ENCODE assay signal across 8 mouse cellular contexts in genomic region chr13:36203014-36203413, GRCm38 (mm10).
DNase-seq lines count a peak whose midpoint lies in the region; ATAC-seq and TF ChIP-seq lines count a peak whose summit lies in the region.

No protein-coding gene starts in this region.

- TF ChIP-seq POLR2A in kidney, adult 2 months (IDR thresholded peaks at IDR 0.05; ENCODE audit: low read depth, low read length): no peak

- no peak overlapping the region for H3K27ac ChIP-seq in kidney, embryonic 15.5 days
- peak overlapping the region; percentile 55 for H3K27ac ChIP-seq in liver, embryonic 14.5 days
- no peak overlapping the region for H3K27ac ChIP-seq in kidney, adult 2 months (ENCODE audit: insufficient read depth, low read depth, low read length)

- DNase-seq in kidney, adult 8-10 months: no peak
- peak; percentile 75 for DNase-seq in ES-CJ7 (ENCODE audit: low read depth, low spot score)
- DNase-seq in adrenal gland, postnatal 25 days: peak; percentile 45
- peak; percentile 94 to 97 (median 94) for DNase-seq in liver, embryonic 14.5 days (ENCODE audit: low read depth in 3 of 3, low spot score in 3 of 3)
- no peak for DNase-seq in T-cell, adult 2 months (ENCODE audit: low spot score)
- DNase-seq in urinary bladder, adult 2 months (ENCODE audit: low spot score): no peak
- no peak for DNase-seq in kidney, adult 2 months

- H3K9ac ChIP-seq in kidney, embryonic 15.5 days: no peak overlapping the region
- H3K9ac ChIP-seq in liver, embryonic 14.5 days (replicated peaks): no peak overlapping the region

- no peaks in the 10 kb centered on the region for H3K4me1 ChIP-seq in kidney, embryonic 15.5 days
- H3K4me1 ChIP-seq in liver, embryonic 14.5 days (replicated peaks; ENCODE audit: control insufficient read depth in 2 of 2, insufficient read depth in 2 of 2, low read length in 1 of 2): peaks cover 36 to 53% of the 10 kb centered on the region in 2 experiments
- no peaks in the 10 kb centered on the region for H3K4me1 ChIP-seq in kidney, adult 2 months (ENCODE audit: control insufficient read depth, insufficient read depth, low read length)

- 84% methylated on average over 6 of the region's 6 CpGs for WGBS in kidney, embryonic 15.5 days
- WGBS in liver, embryonic 14.5 days (ENCODE audit: insufficient replicate concordance): 45% methylated on average over 6 of the region's 6 CpGs
- 86% methylated on average over 6 of the region's 6 CpGs for WGBS in kidney, adult 2 months

- no peak overlapping the region for H3K4me3 ChIP-seq in kidney, embryonic 15.5 days (replicated peaks)
- no peak overlapping the region for H3K4me3 ChIP-seq in liver, embryonic 14.5 days (ENCODE audit: insufficient read depth in 1 of 2, low read depth in 2 of 2, low read length in 2 of 2)
- no peak overlapping the region for H3K4me3 ChIP-seq in kidney, adult 2 months (ENCODE audit: insufficient read depth, low read depth, low read length)

- no peak overlapping the region for H3K4me2 ChIP-seq in kidney, embryonic 15.5 days
- H3K4me2 ChIP-seq in liver, embryonic 14.5 days (ENCODE audit: low read depth): 0 out of 2 replicates have a peak overlapping the region, but pooled peaks have one; percentile 7

- H3K36me3 ChIP-seq in kidney, embryonic 15.5 days: no peaks in the 10 kb centered on the region
- no peaks in the 10 kb centered on the region for H3K36me3 ChIP-seq in liver, embryonic 14.5 days (replicated peaks; ENCODE audit: control insufficient read depth, insufficient read depth, low read depth)
- no peaks in the 10 kb centered on the region for H3K36me3 ChIP-seq in kidney, adult 2 months (ENCODE audit: control insufficient read depth, insufficient read depth, low read length)

- no peaks in the 10 kb centered on the region for H3K9me3 ChIP-seq in kidney, embryonic 15.5 days (replicated peaks)
- no peaks in the 10 kb centered on the region for H3K9me3 ChIP-seq in liver, embryonic 14.5 days (ENCODE audit: control insufficient read depth, low read length)

- no peaks in the 10 kb centered on the region for H3K27me3 ChIP-seq in kidney, embryonic 15.5 days
- H3K27me3 ChIP-seq in liver, embryonic 14.5 days (ENCODE audit: control insufficient read depth, insufficient read depth, low read length): no peaks in the 10 kb centered on the region
- H3K27me3 ChIP-seq in kidney, adult 2 months (replicated peaks; ENCODE audit: control insufficient read depth, insufficient read depth, low read length): no peaks in the 10 kb centered on the region

- peak; percentile 79; the same call in 1 of the 2 replicates for ATAC-seq in kidney, embryonic 15.5 days (replicated peaks; ENCODE audit: low FRiP score)
- ATAC-seq in liver, embryonic 14.5 days (ENCODE audit: insufficient read depth): peak; percentile 97

- no peak for TF ChIP-seq CTCF in liver, embryonic 14.5 days (IDR thresholded peaks at IDR 0.05; ENCODE audit: low read depth)
- no peak for TF ChIP-seq CTCF in kidney, adult 2 months (conservative IDR thresholded peaks at IDR 0.05; ENCODE audit: insufficient read depth, insufficient read length, low read depth, low read length)

- TF ChIP-seq EP300 in liver, embryonic 14.5 days (IDR thresholded peaks at IDR 0.05; ENCODE audit: low read depth): peak; percentile 90

Comparison
In these comparisons a context has a peak if more than half of its experiments do, and no peak if none do; other contexts are left out.
1. DNase-seq: peak in ES-CJ7 (single experiment), adrenal gland, postnatal 25 days (single experiment) and liver, embryonic 14.5 days (3 of 3); none in kidney, adult 8-10 months (0 of 2), T-cell, adult 2 months (single experiment), urinary bladder, adult 2 months (single experiment) and kidney, adult 2 months (single experiment).